Mouse (Mus musculus) kidney, embryonic 15.5 days (tissue): ENCODE data around the gene Chrdl2. TPM values are rescaled to one million over a fixed set of nuclear protein-coding genes. Genes with fewer than 3 reads are reported as not detected.

Source experiments
- ATAC-seq: fragments of 200-750 bp; cut with Nextera tagmentation; replicated peaks from 2 replicates; pipeline ENCODE4 v1.8.0; 2017; ENCODE audit warnings: moderate TSS enrichment; ENCODE audit not compliant: low FRiP score
- H3K27ac ChIP-seq: fragments of 300-500 bp; sonication (generic); 2 replicates; pipeline ENCODE4 v1.5.1; 2015; ENCODE audit warnings: mild to moderate bottlenecking, inconsistent platforms
- H3K27me3 ChIP-seq: fragments of 300-500 bp; sonication (generic); 2 replicates; pipeline ENCODE4 v1.6.1; 2015; ENCODE audit warnings: inconsistent platforms
- H3K36me3 ChIP-seq: fragments of 300-500 bp; sonication (generic); 2 replicates; pipeline ENCODE4 v1.6.1; 2015; ENCODE audit warnings: inconsistent platforms
- H3K4me1 ChIP-seq: fragments of 300-500 bp; sonication (generic); 2 replicates; pipeline ENCODE4 v1.6.1; 2015; ENCODE audit warnings: inconsistent platforms
- H3K4me2 ChIP-seq: fragments of 300-500 bp; sonication (generic); 2 replicates; pipeline ENCODE4 v1.6.1; 2015; ENCODE audit warnings: moderate library complexity, mild to moderate bottlenecking, inconsistent platforms
- H3K4me3 ChIP-seq: fragments of 300-500 bp; sonication (generic); replicated peaks from 2 replicates; pipeline ENCODE4 v1.5.1; 2015; ENCODE audit warnings: mild to moderate bottlenecking, inconsistent platforms
- H3K9ac ChIP-seq: fragments of 300-500 bp; sonication (generic); 2 replicates; pipeline ENCODE4 v1.6.1; 2015; ENCODE audit warnings: mild to moderate bottlenecking, inconsistent platforms
- H3K9me3 ChIP-seq: fragments of 300-500 bp; sonication (generic); replicated peaks from 2 replicates; pipeline ENCODE4 v1.6.1; 2016; ENCODE audit warnings: inconsistent platforms
- WGBS: fragments of 180-500 bp; shearing (Covaris S2); methylation state at CpG from one replicate; pipeline ENCODE4 v1.1.7; 2015; ENCODE audit warnings: mixed read lengths; 5-methylcytosine and 5-hydroxymethylcytosine counted together
- polyA plus RNA-seq: library from polyadenylated mRNA; unstranded; fragments of >200 nt; fragmentation: Nextera tagmentation; extraction: Ambion mirVana; gene quantifications from 2 replicates; pipeline ENCODE4 v1.2.1, GENCODE M21; 2015

Chrdl2 gene
- polyA plus RNA-seq, 1 experiment from 2014 or later: 0.69 TPM

- 87% methylated on average over 8 of the region's 8 CpGs for WGBS
- Histone ChIP-seq H3K4me3 (no peak overlapping the region), H3K27ac (no peak overlapping the region), H3K4me2 (no peak overlapping the region), H3K27me3 (no peaks in the 10 kb centered on the region), H3K4me1 (peaks cover 13% of the 10 kb centered on the region), H3K9ac (no peak overlapping the region), H3K9me3 (no peaks in the 10 kb centered on the region), H3K36me3 (no peaks in the 10 kb centered on the region)
- no peak for ATAC-seq
These were observed 11.1 kb downstream of the Chrdl2 start for GRCm38 (mm10) chr7:100017056-100017455.

- no peak overlapping the region for H3K9ac ChIP-seq
- no peak overlapping the region for H3K27ac ChIP-seq
- no peak overlapping the region for H3K4me2 ChIP-seq
- H3K27me3 ChIP-seq: no peaks in the 10 kb centered on the region
- H3K4me3 ChIP-seq: no peak overlapping the region
- H3K4me1 ChIP-seq: 0 out of 2 replicates have a peak, but pooled peaks cover 6% of the 10 kb centered on the region
- no peaks in the 10 kb centered on the region for H3K9me3 ChIP-seq
- no peak for ATAC-seq
- 47% methylated on average over 5 of the region's 5 CpGs for WGBS
- H3K36me3 ChIP-seq: no peaks in the 10 kb centered on the region
These were observed 21.4 kb downstream of the Chrdl2 start for GRCm38 (mm10) chr7:100027353-100027752.

- Histone ChIP-seq H3K9me3 (no peaks in the 10 kb centered on the region), H3K27me3 (no peaks in the 10 kb centered on the region), H3K36me3 (no peaks in the 10 kb centered on the region), H3K4me3 (no peak overlapping the region), H3K27ac (no peak overlapping the region), H3K9ac (no peak overlapping the region), H3K4me2 (no peak overlapping the region), H3K4me1 (0 out of 2 replicates have a peak, but pooled peaks cover 6% of the 10 kb centered on the region)
- 47% methylated on average over 3 of the region's 3 CpGs for WGBS
- ATAC-seq: no peak
These were observed 23.3 kb downstream of the Chrdl2 start for GRCm38 (mm10) chr7:100029307-100029706.

- H3K9me3 ChIP-seq: no peaks in the 10 kb centered on the region
- WGBS: 85% methylated on average over 8 of the region's 8 CpGs
- no peak overlapping the region for H3K4me2 ChIP-seq
- H3K27me3 ChIP-seq: no peaks in the 10 kb centered on the region
- H3K36me3 ChIP-seq: no peaks in the 10 kb centered on the region
- H3K27ac ChIP-seq: no peak overlapping the region
- no peak overlapping the region for H3K9ac ChIP-seq
- peaks cover 18% of the 10 kb centered on the region for H3K4me1 ChIP-seq
- H3K4me3 ChIP-seq: no peak overlapping the region
- ATAC-seq: no peak
These were observed 25.2 kb downstream of the Chrdl2 start for GRCm38 (mm10) chr7:100030996-100031749.

- H3K4me2 ChIP-seq: no peak overlapping the region
- peaks cover 12% of the 10 kb centered on the region for H3K4me1 ChIP-seq
- no peak overlapping the region for H3K9ac ChIP-seq
- H3K9me3 ChIP-seq: no peaks in the 10 kb centered on the region
- H3K4me3 ChIP-seq: no peak overlapping the region
- H3K36me3 ChIP-seq: no peaks in the 10 kb centered on the region
- H3K27ac ChIP-seq: no peak overlapping the region
- ATAC-seq: no peak
- WGBS: 59% methylated on average over 5 of the region's 5 CpGs
- no peaks in the 10 kb centered on the region for H3K27me3 ChIP-seq
These were observed 27.7 kb downstream of the Chrdl2 start for GRCm38 (mm10) chr7:100033672-100034071.

GRCm38 (mm10) chr7:100034815-100035463 lies 29.0 kb downstream of the Chrdl2 start:
- no peaks in the 10 kb centered on the region for H3K27me3 ChIP-seq
- H3K36me3 ChIP-seq: no peaks in the 10 kb centered on the region
- ATAC-seq: 0 out of 2 replicates have a peak, but pooled peaks have one; percentile 40
- no peaks in the 10 kb centered on the region for H3K9me3 ChIP-seq
- peaks cover 12% of the 10 kb centered on the region for H3K4me1 ChIP-seq
- no peak overlapping the region for H3K4me2 ChIP-seq
- H3K4me3 ChIP-seq: no peak overlapping the region
- 55% methylated on average over 11 of the region's 11 CpGs for WGBS
- no peak overlapping the region for H3K9ac ChIP-seq
- H3K27ac ChIP-seq: no peak overlapping the region

GRCm38 (mm10) chr7:100036050-100036449 lies 30.1 kb downstream of the Chrdl2 start:
- 66% methylated on average over 7 of the region's 7 CpGs for whole genome bisulfite sequencing
- Histone ChIP-seq H3K36me3 (no peaks in the 10 kb centered on the region), H3K27ac (no peak overlapping the region), H3K27me3 (no peaks in the 10 kb centered on the region), H3K9ac (no peak overlapping the region), H3K4me2 (no peak overlapping the region), H3K9me3 (no peaks in the 10 kb centered on the region), H3K4me1 (peaks cover 12% of the 10 kb centered on the region), H3K4me3 (no peak overlapping the region)
- no peak for ATAC-seq

- Histone ChIP-seq H3K27ac (no peak overlapping the region), H3K27me3 (no peaks in the 10 kb centered on the region), H3K4me2 (no peak overlapping the region), H3K9ac (no peak overlapping the region), H3K9me3 (no peaks in the 10 kb centered on the region), H3K4me1 (peaks cover 15% of the 10 kb centered on the region), H3K4me3 (no peak overlapping the region), H3K36me3 (no peaks in the 10 kb centered on the region)
- 71% methylated on average over 3 of the region's 3 CpGs for WGBS
- no peak for ATAC-seq
These were observed 30.5 kb downstream of the Chrdl2 start for GRCm38 (mm10) chr7:100036495-100036894.

GRCm38 (mm10) chr7:100042120-100042519 lies 36.1 kb downstream of the Chrdl2 start:
- WGBS: 12% methylated on average over 31 of the region's 31 CpGs
- H3K27ac ChIP-seq: 0 out of 2 replicates have a peak overlapping the region, but pooled peaks have one; percentile 41
- peak overlapping the region; percentile 36 for H3K4me2 ChIP-seq
- peak; percentile 73 for ATAC-seq
- H3K36me3 ChIP-seq: no peaks in the 10 kb centered on the region
- H3K4me1 ChIP-seq: peaks cover 38% of the 10 kb centered on the region
- no peaks in the 10 kb centered on the region for H3K27me3 ChIP-seq
- no peak overlapping the region for H3K4me3 ChIP-seq
- no peak overlapping the region for H3K9ac ChIP-seq
- no peaks in the 10 kb centered on the region for H3K9me3 ChIP-seq

GRCm38 (mm10) chr7:100043096-100043495 lies 37.1 kb downstream of the Chrdl2 start:
- H3K9ac ChIP-seq: no peak overlapping the region
- H3K4me3 ChIP-seq: no peak overlapping the region
- H3K27ac ChIP-seq: no peak overlapping the region
- 86% methylated on average over 5 of the region's 5 CpGs for WGBS
- H3K27me3 ChIP-seq: no peaks in the 10 kb centered on the region
- peaks cover 38% of the 10 kb centered on the region for H3K4me1 ChIP-seq
- no peak overlapping the region for H3K4me2 ChIP-seq
- no peak for ATAC-seq
- H3K9me3 ChIP-seq: no peaks in the 10 kb centered on the region
- no peaks in the 10 kb centered on the region for H3K36me3 ChIP-seq

GRCm38 (mm10) chr7:100043605-100044031 lies 37.6 kb downstream of the Chrdl2 start:
- H3K9me3 ChIP-seq: no peaks in the 10 kb centered on the region
- 24% methylated on average over 4 of the region's 4 CpGs for WGBS
- peaks cover 38% of the 10 kb centered on the region for H3K4me1 ChIP-seq
- peak; percentile 31; the same call in 1 of the 2 replicates for ATAC-seq
- no peaks in the 10 kb centered on the region for H3K27me3 ChIP-seq
- no peak overlapping the region for H3K27ac ChIP-seq
- no peak overlapping the region for H3K4me3 ChIP-seq
- H3K9ac ChIP-seq: no peak overlapping the region
- no peaks in the 10 kb centered on the region for H3K36me3 ChIP-seq
- H3K4me2 ChIP-seq: no peak overlapping the region

GRCm38 (mm10) chr7:100046486-100046885 lies 40.5 kb downstream of the Chrdl2 start:
- 53% methylated on average over 2 of the region's 2 CpGs for WGBS
- Histone ChIP-seq H3K36me3 (no peaks in the 10 kb centered on the region), H3K4me1 (peaks cover 36% of the 10 kb centered on the region), H3K27ac (no peak overlapping the region), H3K27me3 (no peaks in the 10 kb centered on the region), H3K9ac (no peak overlapping the region), H3K4me2 (no peak overlapping the region), H3K4me3 (no peak overlapping the region), H3K9me3 (no peaks in the 10 kb centered on the region)
- no peak for ATAC-seq
